Mouse (Mus musculus) layer of hippocampus, postnatal 10 days (tissue): ENCODE measurements at regions not wholly inside any gene's neighbourhood (a gene's known extent, or its start where the extent isn't known, plus 50 kb on each side); places are given as distances from the start of the nearest gene placed in this dataset.

Experiments
- DNase-seq, 2 experiments: peaks; one replicate each; pipeline ENCODE4 v3.0.0; 2021; ENCODE audit warnings: low spot score in 2 of 2

GRCm38 (mm10) chr1:61552577-61553517, 85.8 kb upstream of the Pard3b start:
- peak; percentile 43 to 64 for DNase-seq

- no peak for DNase-seq
Measured at GRCm38 (mm10) chr1:61559514-61559913, 79.1 kb upstream of the Pard3b start.

GRCm38 (mm10) chr1:61562091-61562490, 76.5 kb upstream of the Pard3b start:
- DNase-seq = no peak

GRCm38 (mm10) chr1:61565471-61565870, 73.2 kb upstream of the Pard3b start:
- no peak for DNase-seq

GRCm38 (mm10) chr1:61574276-61574675, 64.3 kb upstream of the Pard3b start:
- DNase-seq = no peak

GRCm38 (mm10) chr1:61576758-61577157, 61.9 kb upstream of the Pard3b start:
- DNase-seq = no peak

- no peak for DNase-seq
Measured at GRCm38 (mm10) chr1:61587251-61587650, 51.4 kb upstream of the Pard3b start.
